Mouse (Mus musculus): ENCODE data around the gene Rpp38.

Gene Rpp38

DNA sequence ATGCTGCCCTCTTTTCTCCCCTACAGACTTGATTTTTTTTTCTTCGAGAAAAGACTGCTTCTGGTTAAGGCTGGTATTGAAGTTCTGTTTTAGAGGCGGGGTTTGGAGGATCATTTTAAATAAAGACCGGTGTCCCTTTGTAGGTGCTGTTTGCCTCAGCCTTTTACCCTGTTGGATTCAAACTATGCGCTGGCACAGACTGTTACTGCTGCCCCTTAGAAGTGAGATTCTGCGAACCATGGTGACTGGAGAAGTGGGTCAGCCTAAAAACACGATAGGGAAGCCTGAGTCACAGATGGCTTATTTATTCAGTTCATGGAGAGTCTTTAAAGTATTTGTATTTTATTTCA, 47.3 kb downstream of the Rpp38 start:
- no peak for DNase-seq

DNA sequence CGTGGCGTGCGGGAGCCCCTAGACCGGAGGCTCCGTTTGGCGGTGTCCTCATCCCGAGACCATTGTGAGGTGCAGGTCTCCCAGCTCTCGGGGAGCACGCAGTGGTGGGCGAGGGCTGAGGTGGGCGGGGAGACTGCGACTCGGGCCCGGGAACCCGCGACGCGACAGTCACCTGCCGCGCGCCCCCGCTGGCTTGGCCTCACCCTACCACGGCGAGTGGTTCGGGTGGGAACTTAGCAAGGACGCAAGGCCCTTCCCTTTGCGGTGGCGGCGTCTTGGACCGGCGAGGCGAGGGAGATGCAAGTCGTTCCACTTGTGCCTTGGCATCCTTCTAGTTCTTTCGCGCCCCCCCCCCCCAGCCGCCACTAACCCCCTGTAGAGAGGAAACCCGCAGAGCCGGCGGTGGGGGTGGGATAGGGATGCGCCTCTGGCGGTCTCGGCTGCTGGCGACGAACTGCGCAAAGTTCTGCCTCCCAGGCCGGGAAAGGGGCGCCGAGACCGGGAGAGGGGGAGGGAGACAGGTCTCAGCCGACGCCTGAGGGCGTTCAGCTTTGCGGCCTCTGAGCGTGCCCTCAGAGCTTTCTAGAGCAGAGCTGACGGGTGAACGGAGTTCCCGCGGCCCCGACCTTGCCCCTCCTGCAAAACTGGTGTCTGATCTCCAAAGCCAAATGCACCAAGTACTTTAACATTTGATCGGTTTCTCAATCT, 47.8 kb downstream of the Rpp38 start:
- DNase-seq = peak; percentile 69 to 78

DNA sequence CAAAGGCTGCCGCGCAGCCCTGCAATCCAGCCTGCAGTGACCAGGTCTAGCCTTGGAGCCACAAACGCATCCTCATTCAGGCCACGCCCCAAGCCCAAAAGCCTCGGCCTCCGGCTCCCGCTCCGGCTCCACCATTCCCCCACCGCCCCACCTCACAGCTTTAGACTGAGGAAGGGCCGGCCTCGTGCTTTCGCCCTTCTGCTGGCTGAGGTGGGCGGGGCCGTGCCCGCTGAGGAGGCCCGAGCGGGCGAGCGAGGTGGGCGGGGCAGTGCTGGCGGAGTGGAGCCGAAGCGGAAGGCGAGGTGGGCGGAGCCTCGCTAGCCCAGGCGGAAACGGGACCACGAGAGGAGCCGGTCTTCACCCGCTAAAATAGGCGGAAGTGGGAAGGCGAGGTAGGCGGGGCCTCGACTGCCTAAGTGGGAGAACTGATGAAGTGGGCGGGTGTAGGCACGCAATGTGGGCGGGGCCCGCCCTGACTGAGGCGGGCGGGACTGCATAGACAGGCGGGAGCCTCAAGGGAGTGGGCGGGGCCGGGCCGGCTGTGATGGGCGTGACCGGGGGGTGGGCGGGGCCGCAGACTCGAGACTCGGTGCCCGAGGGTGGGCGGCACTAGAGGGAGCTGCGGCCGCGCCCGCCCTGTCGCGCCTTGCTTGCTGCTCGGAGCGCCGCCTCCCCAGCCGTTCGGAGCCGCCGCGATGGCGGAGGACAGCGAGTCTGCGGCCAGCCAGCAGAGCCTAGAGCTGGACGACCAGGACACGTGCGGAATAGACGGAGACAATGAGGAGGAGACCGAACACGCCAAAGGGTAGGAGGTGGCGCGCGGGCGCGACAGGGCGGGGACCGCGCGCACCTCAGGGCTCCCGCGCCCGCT, 48.6 kb downstream of the Rpp38 start, which contains the start of gene Nmt2:
TSS of gene Nmt2 (plus strand) at position 611 of the 871 bp plus-strand sequence.
- peak; percentile 100 for DNase-seq

DNA sequence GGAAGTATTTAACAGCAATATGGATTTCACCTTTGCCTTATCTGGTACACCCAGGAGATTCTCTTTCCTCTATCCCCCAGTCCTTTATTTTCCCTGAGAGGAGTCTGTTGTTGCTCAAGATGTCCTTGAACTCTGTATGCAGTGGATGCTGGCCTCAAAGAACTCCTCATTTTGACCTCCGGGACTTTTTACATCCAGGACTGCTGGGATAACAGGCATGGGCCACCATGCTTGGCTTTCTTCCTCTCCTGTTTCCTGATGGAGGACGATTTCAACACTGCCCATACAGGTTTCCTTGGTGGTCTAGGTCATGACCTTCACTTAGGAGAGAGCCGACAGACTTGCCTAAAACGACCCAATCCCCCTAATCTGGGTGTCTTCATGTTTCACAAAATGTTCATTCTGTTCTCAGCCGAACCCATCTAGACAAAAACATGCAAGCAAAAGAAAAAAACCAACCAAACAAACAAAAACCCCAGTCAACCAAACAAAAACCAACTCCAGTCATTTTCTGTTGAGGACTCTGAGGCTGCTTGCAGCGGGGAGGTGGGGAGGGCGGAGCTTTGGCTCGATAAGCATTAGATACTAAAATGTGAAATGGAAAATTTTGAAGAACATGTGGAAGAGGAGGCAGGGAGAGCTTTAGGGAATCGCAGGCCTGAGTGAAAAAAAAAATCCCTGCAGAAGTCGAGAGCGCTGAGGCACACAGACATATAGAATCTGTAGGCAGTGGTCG, 49.4 kb downstream of the Rpp38 start:
- DNase-seq = no peak

DNA sequence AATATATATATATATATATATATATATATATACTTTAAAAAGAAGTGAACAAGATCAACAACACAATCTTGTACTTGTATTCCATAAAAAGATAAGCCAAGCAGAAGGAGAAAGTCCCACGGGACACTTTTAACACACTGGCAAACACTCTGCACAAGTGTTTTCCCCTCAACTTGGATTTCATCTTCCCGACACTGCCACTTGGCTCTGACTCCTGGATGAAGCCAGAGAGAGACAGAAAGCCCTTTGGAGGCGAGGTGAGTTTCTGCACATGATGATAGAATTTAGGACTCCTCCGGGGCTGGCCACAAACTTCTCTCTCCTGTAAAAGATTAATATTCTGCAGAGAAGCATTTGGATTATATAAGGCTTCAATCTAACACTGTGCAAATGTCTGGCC, 51.1 kb downstream of the Rpp38 start:
- no peak for DNase-seq
